Mouse (Mus musculus) MEL (cell line): ENCODE results near the gene Urb1.
A peak's percentile ranks its signal among the peaks of the same experiment; 100 is the strongest.

ENCODE experiments used
- CTCF ChIP-seq, 3 experiments: IDR thresholded peaks in 2 of 3; conservative IDR thresholded peaks in 1 of 3; 2 replicates each; pipeline ENCODE4 v1.5.1; 2011 to 2012; ENCODE audit warnings: low read length in 3 of 3, low read depth in 2 of 3, mild to moderate bottlenecking in 2 of 3, improper control_type of control experiment in 1 of 3, inconsistent platforms in 1 of 3, mixed read lengths in 1 of 3, moderate library complexity in 1 of 3; ENCODE audit not compliant: control insufficient read depth in 1 of 3, insufficient read depth in 1 of 3, poor library complexity in 1 of 3, severe bottlenecking in 1 of 3
- GATA1 ChIP-seq: IDR thresholded peaks from 2 replicates; pipeline ENCODE4 v1.6.1; 2011; ENCODE audit warnings: low read depth, low read length, improper control_type of control experiment
- JUND ChIP-seq: IDR thresholded peaks from 2 replicates; pipeline ENCODE4 v1.6.1; 2011; ENCODE audit warnings: low read depth, mild to moderate bottlenecking, improper control_type of control experiment, low read length
- TCF12 ChIP-seq: IDR thresholded peaks from 2 replicates; pipeline ENCODE4 v1.6.1; 2014; ENCODE audit warnings: low read depth, mild to moderate bottlenecking, inconsistent platforms, low read length, improper control_type of control experiment, moderate library complexity

DNA sequence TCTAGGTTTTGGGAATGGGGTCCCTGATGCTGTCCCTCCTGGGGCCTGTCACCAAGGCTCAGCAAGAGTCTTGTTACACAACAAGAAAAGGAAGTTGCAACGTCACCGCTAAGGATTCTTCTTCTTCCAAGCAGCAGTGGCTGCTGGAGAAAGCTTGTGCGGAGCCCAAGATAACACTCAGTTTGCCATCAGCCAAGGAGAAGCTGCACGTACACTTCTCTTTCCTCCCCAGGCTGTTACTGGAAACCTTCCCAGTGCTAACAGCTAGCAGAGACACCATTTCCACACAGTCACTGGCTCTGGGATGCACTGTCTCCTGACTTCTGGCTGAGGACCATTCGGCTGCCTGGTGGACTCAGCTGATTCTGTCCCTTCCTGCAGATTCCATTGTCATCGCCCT is 63.1 kb downstream of the Urb1 start:
- TF ChIP-seq CTCF (IDR thresholded peaks at IDR 0.05 in 2 of 3, conservative IDR thresholded peaks at IDR 0.05 in 1 of 3; ENCODE audit: control insufficient read depth in 1 of 3, insufficient read depth in 1 of 3, low read depth in 2 of 3, low read length in 3 of 3, poor library complexity in 1 of 3, severe bottlenecking in 1 of 3): no peak
- peak; percentile 70 for TF ChIP-seq GATA1
- TF ChIP-seq TCF12: peak; percentile 54; the same call in 1 of the 2 replicates
- no peak for TF ChIP-seq JUND
